Mouse (Mus musculus): Measurements from ENCODE around the gene Gm10100. TPM values are rescaled to one million over a fixed set of nuclear protein-coding genes. Genes with fewer than 3 reads are reported as not detected.
"Not testable (repeated sequence)": the region's sequence is repeated elsewhere in the genome, so short reads cannot be mapped to it uniquely, and the experiment has no call there.

Gene Gm10100
- total RNA-seq, 2 experiments from 2014 or later, result not detected

DNA sequence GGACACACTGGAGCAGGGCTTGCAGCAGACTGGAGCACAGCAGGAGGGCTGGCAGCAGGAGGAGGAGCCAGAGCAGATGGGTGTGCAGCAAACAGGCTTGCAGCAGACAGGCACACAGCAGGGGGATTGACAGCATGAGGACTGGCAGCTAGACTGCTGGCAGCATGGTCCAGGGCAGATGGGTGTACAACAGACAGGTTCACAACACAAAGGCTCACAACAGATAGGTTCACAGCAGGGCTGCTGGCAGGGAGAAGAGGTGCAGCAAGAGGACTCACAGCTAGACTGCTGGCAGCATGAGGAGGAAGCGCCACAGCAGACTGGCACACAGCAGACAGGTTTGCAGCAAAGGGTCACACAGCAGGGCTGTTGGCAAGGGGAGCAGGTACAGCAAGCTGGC, 24.4 kb downstream of the Gm10100 start:
- ATAC-seq (replicated peaks; ENCODE audit: low FRiP score, low TSS enrichment, poor library complexity, severe bottlenecking), result not testable (repeated sequence)

DNA sequence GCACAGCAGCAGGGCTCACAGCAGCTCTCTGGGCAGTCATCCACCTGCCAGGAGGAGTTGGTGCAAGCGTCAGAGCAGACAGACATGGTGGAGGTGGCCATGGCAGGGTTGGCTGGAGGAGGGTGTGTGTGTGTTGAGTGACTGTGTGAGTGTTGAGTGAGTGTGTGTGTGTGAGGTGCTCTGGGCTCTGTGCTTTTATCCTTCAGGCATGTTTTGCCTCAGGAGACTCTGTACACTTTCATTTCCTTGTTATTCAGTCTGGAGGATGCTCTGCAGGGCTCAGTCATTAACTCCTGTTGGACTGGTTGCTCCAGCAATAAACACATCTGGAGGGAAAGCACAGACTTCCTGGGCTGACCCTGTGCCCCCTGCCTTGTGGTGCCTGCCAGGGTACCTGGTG, 25.0 kb downstream of the Gm10100 start, which contains the start of gene Gm9736:
TSS of gene Gm9736 (minus strand) at position 101 of the 400 bp plus-strand sequence.
- not testable (repeated sequence) for ATAC-seq (replicated peaks; ENCODE audit: low FRiP score, low TSS enrichment, poor library complexity, severe bottlenecking)

DNA sequence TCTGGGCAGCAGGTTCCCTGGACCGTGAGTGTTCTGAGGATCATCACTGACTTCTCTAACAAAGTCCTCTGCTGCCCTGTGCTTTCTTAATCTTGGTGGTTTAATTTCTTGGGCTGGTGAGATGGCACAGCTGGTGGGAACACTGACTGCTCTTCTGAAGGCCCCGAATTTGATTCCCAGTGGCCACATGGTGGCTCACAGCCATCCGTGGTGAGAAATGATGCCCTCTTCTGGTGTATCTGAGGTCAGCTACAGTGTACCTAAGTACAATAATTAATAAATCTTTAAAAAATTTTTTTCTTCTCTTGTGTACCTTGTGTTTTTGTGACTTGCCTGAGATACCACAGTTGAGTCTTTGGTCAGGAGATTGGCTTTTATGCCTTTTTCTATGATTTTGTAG, 26.0 kb downstream of the Gm10100 start:
- not testable (repeated sequence) for ATAC-seq (replicated peaks; ENCODE audit: low FRiP score, low TSS enrichment, poor library complexity, severe bottlenecking)

DNA sequence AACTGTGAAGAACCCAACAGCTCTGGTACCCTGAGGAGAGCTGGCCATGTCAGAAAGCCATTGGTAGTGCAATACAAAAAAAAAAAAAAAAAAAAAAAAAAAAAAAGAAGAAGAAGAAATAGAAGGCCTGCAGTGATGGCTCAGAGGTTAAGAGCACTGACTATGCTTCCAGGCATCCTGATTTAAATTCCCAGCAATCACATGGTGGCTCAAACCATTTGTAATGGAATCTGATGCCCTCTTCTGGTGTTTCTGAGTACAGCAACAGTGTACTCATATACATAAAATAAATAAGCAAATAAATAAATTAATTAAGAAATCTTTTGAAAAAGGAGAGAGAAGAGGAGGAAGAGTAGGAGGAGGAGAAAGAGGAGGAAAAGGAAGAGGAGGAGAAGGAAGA, 27.2 kb downstream of the Gm10100 start:
- ATAC-seq (replicated peaks; ENCODE audit: low FRiP score, low TSS enrichment, poor library complexity, severe bottlenecking), result no peak

DNA sequence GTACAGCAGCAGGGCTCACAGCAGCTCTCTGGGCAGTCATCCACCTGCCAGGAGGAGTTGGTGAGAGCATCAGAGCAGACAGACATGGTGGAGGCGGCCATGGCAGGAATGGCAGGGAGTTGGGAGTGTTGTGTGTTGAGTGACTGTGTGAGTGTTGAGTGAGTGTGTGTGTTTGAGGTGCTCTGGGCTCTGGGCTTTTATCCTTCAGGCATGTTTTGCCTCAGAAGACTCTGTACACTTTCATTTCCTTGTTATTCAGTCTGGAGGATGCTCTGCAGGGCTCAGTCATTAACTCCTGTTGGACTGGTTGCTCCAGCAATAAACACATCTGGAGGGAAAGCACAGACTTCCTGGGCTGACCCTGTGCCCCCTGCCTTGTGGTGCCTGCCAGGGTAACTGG, 33.3 kb downstream of the Gm10100 start, which contains the start of gene Gm3233:
TSS of gene Gm3233 (minus strand) at position 101 of the 400 bp plus-strand sequence.
- ATAC-seq (replicated peaks; ENCODE audit: low FRiP score, low TSS enrichment, poor library complexity, severe bottlenecking), result not testable (repeated sequence)

DNA sequence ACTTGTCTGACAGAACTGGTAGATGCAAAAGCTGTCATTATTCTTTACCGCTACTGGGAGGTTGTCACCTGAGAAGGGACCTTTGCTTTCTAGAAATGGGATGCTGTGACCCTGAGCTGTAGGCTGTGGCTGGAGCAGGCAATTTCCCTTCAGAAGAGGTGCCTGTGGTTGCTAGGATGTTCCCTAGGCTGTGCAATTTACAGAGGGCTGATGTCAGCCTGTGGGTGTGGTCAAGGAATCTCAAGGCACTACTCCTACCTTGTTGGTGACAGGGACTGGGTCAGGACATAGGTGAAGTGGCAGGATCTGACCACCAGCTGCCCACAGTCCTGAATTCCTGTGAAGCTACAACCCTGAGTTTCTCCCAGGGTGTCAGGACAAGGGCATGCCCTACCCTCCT, 43.4 kb downstream of the Gm10100 start:
- ATAC-seq (replicated peaks; ENCODE audit: low FRiP score, low TSS enrichment, poor library complexity, severe bottlenecking), result no peak

DNA sequence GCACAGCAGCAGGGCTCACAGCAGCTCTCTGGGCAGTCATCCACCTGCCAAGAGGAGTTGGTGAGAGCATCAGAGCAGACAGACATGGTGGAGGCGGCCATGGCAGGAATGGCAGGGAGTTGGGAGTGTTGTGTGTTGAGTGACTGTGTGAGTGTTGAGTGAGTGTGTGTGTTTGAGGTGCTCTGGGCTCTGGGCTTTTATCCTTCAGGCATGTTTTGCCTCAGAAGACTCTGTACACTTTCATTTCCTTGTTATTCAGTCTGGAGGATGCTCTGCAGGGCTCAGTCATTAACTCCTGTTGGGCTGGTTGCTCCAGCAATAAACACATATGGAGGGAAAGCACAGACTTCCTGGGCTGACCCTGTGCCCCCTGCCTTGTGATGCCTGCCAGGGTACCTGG, 44.9 kb downstream of the Gm10100 start, which contains the start of gene Gm3238:
TSS of gene Gm3238 (minus strand) at position 101 of the 400 bp plus-strand sequence.
- not testable (repeated sequence) for ATAC-seq (replicated peaks; ENCODE audit: low FRiP score, low TSS enrichment, poor library complexity, severe bottlenecking)

DNA sequence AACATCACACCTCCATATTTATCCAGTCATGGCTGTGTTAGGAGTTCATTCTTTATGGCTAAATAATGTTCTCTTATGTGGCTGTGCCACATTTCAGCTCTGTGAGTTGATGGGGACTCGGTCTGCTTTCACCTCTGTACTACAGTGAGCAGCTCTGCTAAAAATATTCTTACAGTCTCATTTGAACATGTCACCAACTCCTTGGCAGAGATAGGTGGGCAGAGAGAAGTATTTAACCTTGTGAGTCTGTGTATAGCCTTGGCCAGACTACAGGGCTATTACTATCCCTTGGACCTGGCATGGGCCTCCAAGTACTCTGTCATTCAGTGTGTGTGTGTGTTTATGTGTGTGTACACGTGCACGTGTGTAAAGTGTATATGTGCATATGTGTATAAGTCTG, 45.9 kb downstream of the Gm10100 start:
- ATAC-seq (replicated peaks; ENCODE audit: low FRiP score, low TSS enrichment, poor library complexity, severe bottlenecking), result not testable (repeated sequence)

Other genes starting within 250 kb of the Gm10100 start
Only the 30 nearest of the 31 such genes appear.
- 19.8 and 20.0 TPM in 2 replicates for gene Fam207a, start 210.7 kb upstream of the Gm10100 start, total RNA-seq (2014; fragmentation: Nextera tagmentation)
- 28.5 and 30.5 TPM in 2 replicates for gene Fam207a, start 210.7 kb upstream of the Gm10100 start, total RNA-seq (2017)
- gene Itgb2, start 196.2 kb upstream of the Gm10100 start, total RNA-seq (2014; fragmentation: Nextera tagmentation), result 10.4 and 26.2 TPM in 2 replicates
- 13.2 and 14.2 TPM in 2 replicates for gene Itgb2, start 196.2 kb upstream of the Gm10100 start, total RNA-seq (2017)
- gene Pttg1ip, start 144.8 kb upstream of the Gm10100 start, total RNA-seq (2014; fragmentation: Nextera tagmentation), result 31.7 and 48.4 TPM in 2 replicates
- gene Pttg1ip, start 144.8 kb upstream of the Gm10100 start, total RNA-seq (2017), result 36.3 and 37.6 TPM in 2 replicates
- gene Sumo3, start 120.4 kb upstream of the Gm10100 start, total RNA-seq (2014; fragmentation: Nextera tagmentation), result 71.3 and 81.0 TPM in 2 replicates
- 150 and 265 TPM in 2 replicates for gene Sumo3, start 120.4 kb upstream of the Gm10100 start, total RNA-seq (2017)
- gene Gm49325, start 120.3 kb upstream of the Gm10100 start, total RNA-seq (2014; fragmentation: Nextera tagmentation), result not detected in 2 replicates
- gene Gm49325, start 120.3 kb upstream of the Gm10100 start, total RNA-seq (2017), result not detected in 2 replicates
- gene Ube2g2, start 104.2 kb upstream of the Gm10100 start, total RNA-seq (2014; fragmentation: Nextera tagmentation), result 39.4 and 43.2 TPM in 2 replicates
- gene Ube2g2, start 104.2 kb upstream of the Gm10100 start, total RNA-seq (2017), result 48.1 and 50.7 TPM in 2 replicates
- gene Tspear, start 39.9 kb upstream of the Gm10100 start, total RNA-seq (2014; fragmentation: Nextera tagmentation), result 0.22 TPM in 1 of 2 replicates, not detected in the other
- gene Tspear, start 39.9 kb upstream of the Gm10100 start, total RNA-seq (2017), result not detected in 2 replicates
- not detected in 2 replicates for gene Gm19402, start 35.7 kb upstream of the Gm10100 start, total RNA-seq (2014; fragmentation: Nextera tagmentation)
- not detected in 2 replicates for gene Gm19402, start 35.7 kb upstream of the Gm10100 start, total RNA-seq (2017)
- gene Gm9508, start 29.3 kb upstream of the Gm10100 start, total RNA-seq (2014; fragmentation: Nextera tagmentation), result not detected in 2 replicates
- gene Gm9508, start 29.3 kb upstream of the Gm10100 start, total RNA-seq (2017), result not detected in 2 replicates
- gene Gm10272, start 19.9 kb upstream of the Gm10100 start, total RNA-seq (2014; fragmentation: Nextera tagmentation), result not detected in 2 replicates
- not detected in 2 replicates for gene Gm10272, start 19.9 kb upstream of the Gm10100 start, total RNA-seq (2017)
- gene Gm10024, start 15.0 kb upstream of the Gm10100 start, total RNA-seq (2014; fragmentation: Nextera tagmentation), result not detected in 2 replicates
- gene Gm10024, start 15.0 kb upstream of the Gm10100 start, total RNA-seq (2017), result not detected in 2 replicates
- not detected in 2 replicates for gene Gm10142, start 10.7 kb upstream of the Gm10100 start, total RNA-seq (2014; fragmentation: Nextera tagmentation)
- not detected in 2 replicates for gene Gm10142, start 10.7 kb upstream of the Gm10100 start, total RNA-seq (2017)
- gene Krtap12-1, start 5.9 kb upstream of the Gm10100 start, total RNA-seq (2014; fragmentation: Nextera tagmentation), result not detected in 2 replicates
- gene Krtap12-1, start 5.9 kb upstream of the Gm10100 start, total RNA-seq (2017), result not detected in 2 replicates
- not detected in 2 replicates for gene Gm18596, start 16.2 kb downstream of the Gm10100 start, total RNA-seq (2014; fragmentation: Nextera tagmentation)
- not detected in 2 replicates for gene Gm18596, start 16.2 kb downstream of the Gm10100 start, total RNA-seq (2017)
- not detected in 2 replicates for gene Gm9736, start 24.9 kb downstream of the Gm10100 start, total RNA-seq (2014; fragmentation: Nextera tagmentation)
- gene Gm9736, start 24.9 kb downstream of the Gm10100 start, total RNA-seq (2017), result not detected in 2 replicates
- gene Gm3233, start 33.2 kb downstream of the Gm10100 start, total RNA-seq (2014; fragmentation: Nextera tagmentation), result not detected in 2 replicates
- not detected in 2 replicates for gene Gm3233, start 33.2 kb downstream of the Gm10100 start, total RNA-seq (2017)
- gene Gm3238, start 44.8 kb downstream of the Gm10100 start, total RNA-seq (2014; fragmentation: Nextera tagmentation), result not detected in 2 replicates
- gene Gm3238, start 44.8 kb downstream of the Gm10100 start, total RNA-seq (2017), result not detected in 2 replicates
- not detected in 2 replicates for gene Gm7138, start 50.5 kb downstream of the Gm10100 start, total RNA-seq (2014; fragmentation: Nextera tagmentation)
- gene Gm7138, start 50.5 kb downstream of the Gm10100 start, total RNA-seq (2017), result not detected in 2 replicates
- gene Gm3250, start 56.1 kb downstream of the Gm10100 start, total RNA-seq (2014; fragmentation: Nextera tagmentation), result not detected in 2 replicates
- gene Gm3250, start 56.1 kb downstream of the Gm10100 start, total RNA-seq (2017), result not detected in 2 replicates
- gene Gm7137, start 61.7 kb downstream of the Gm10100 start, total RNA-seq (2014; fragmentation: Nextera tagmentation), result not detected in 2 replicates
- gene Gm7137, start 61.7 kb downstream of the Gm10100 start, total RNA-seq (2017), result not detected in 2 replicates
- not detected in 2 replicates for gene Gm9639, start 68.6 kb downstream of the Gm10100 start, total RNA-seq (2014; fragmentation: Nextera tagmentation)
- gene Gm9639, start 68.6 kb downstream of the Gm10100 start, total RNA-seq (2017), result not detected in 2 replicates
- not detected in 2 replicates for gene Gm19668, start 72.6 kb downstream of the Gm10100 start, total RNA-seq (2014; fragmentation: Nextera tagmentation)
- not detected in 2 replicates for gene Gm19668, start 72.6 kb downstream of the Gm10100 start, total RNA-seq (2017)
- gene Gm9507, start 85.4 kb downstream of the Gm10100 start, total RNA-seq (2014; fragmentation: Nextera tagmentation), result not detected in 2 replicates
- not detected in 2 replicates for gene Gm9507, start 85.4 kb downstream of the Gm10100 start, total RNA-seq (2017)
- gene Gm2696, start 88.2 kb downstream of the Gm10100 start, total RNA-seq (2014; fragmentation: Nextera tagmentation), result not detected in 2 replicates
- not detected in 2 replicates for gene Gm2696, start 88.2 kb downstream of the Gm10100 start, total RNA-seq (2017)
- not detected in 2 replicates for gene Krtap10-4, start 100.6 kb downstream of the Gm10100 start, total RNA-seq (2014; fragmentation: Nextera tagmentation)
- gene Krtap10-4, start 100.6 kb downstream of the Gm10100 start, total RNA-seq (2017), result not detected in 2 replicates
- not detected in 2 replicates for gene Krtap10-10, start 109.5 kb downstream of the Gm10100 start, total RNA-seq (2014; fragmentation: Nextera tagmentation)
- not detected in 2 replicates for gene Krtap10-10, start 109.5 kb downstream of the Gm10100 start, total RNA-seq (2017)
- gene Gm36176, start 120.3 kb downstream of the Gm10100 start, total RNA-seq (2014; fragmentation: Nextera tagmentation), result not detected in 2 replicates
- gene Gm36176, start 120.3 kb downstream of the Gm10100 start, total RNA-seq (2017), result not detected in 2 replicates
- not detected in 2 replicates for gene Gm10318, start 126.4 kb downstream of the Gm10100 start, total RNA-seq (2014; fragmentation: Nextera tagmentation)
- not detected in 2 replicates for gene Gm10318, start 126.4 kb downstream of the Gm10100 start, total RNA-seq (2017)
- not detected in 2 replicates for gene Gm3285, start 135.5 kb downstream of the Gm10100 start, total RNA-seq (2014; fragmentation: Nextera tagmentation)
- gene Gm3285, start 135.5 kb downstream of the Gm10100 start, total RNA-seq (2017), result not detected in 2 replicates
- not detected in 2 replicates for gene Lrrc3, start 176.1 kb downstream of the Gm10100 start, total RNA-seq (2014; fragmentation: Nextera tagmentation)
- not detected in 2 replicates for gene Lrrc3, start 176.1 kb downstream of the Gm10100 start, total RNA-seq (2017)